Mouse (Mus musculus): Measurements from ENCODE around the gene Akt1.

Akt1 gene

DNA sequence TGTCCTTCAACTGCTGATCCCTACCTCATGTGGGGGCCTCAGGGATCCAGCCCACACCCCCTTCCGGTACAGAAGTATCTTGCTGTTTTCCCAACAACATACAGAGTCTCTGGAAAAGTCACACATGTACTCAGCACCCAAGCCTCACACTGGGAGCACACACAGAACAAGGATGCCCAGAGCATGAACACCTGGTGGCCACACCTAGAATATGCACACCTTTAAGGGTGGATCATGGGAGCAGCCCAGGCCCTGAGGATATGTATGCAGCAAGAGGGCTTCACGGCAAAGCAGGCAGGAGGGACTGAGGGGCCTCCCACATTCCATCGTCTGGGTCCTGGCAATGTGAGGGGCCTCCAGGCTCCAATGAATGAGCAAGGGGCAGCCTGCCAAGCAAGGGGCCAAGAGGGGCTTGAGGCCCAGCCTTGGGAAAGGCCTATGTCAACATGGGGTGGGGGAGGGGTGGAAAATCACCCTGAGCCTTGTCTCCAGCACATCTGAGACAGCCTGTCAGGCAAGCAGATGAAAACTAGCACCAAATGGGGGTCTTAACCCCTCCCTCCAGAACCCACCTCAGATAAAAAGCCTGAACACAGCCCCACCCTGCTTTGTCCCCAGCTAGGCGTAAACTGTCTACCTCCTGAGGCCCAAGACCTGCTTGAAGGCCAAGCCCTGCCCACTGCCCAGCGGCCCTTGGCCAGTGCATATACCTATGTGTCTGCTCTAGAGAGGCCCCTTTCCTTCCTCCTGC, 13.9 kb downstream of the Akt1 start:
- no peak for DNase-seq

GRCm38 (mm10) chr12:112659109-112659508, 15.6 kb downstream of the Akt1 start:
- DNase-seq, result peak; percentile 47 to 74

- no peak for DNase-seq
These were observed 16.1 kb downstream of the Akt1 start for GRCm38 (mm10) chr12:112658619-112659018.

GRCm38 (mm10) chr12:112654076-112654475, 20.6 kb downstream of the Akt1 start:
- DNase-seq, result no peak

DNA sequence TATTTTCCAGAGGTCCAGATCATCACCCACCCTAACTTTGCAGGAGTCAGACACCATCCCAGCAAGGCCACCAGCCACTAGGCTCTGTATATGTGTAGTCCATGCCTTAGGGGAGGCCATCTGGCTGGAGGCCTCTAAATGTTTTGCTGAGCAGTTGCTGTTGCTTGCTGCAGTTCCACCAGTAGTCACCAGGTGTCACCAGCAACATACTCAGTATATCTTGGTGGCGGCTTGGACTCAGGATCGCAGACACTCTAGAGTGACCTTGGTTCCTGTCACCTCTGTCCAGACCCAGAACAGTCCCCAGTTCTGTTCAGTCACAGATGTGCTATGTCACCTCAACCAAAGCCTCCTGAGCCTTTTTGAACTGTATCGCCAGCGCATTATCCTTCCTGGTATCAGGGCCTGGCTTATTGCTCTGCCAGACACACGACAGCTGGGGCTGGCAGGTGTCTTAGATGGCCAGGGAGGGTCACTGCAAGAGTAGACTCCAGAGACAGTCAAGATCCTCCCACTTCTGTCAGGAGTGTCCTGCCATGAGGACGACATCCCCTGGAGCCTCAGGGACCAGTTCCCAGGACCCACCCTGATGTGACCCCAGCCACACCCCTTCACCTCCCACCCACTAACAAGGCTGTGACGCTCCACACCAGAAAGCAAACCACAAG, 21.4 kb downstream of the Akt1 start:
- peak; percentile 68 to 86 for DNase-seq

DNA sequence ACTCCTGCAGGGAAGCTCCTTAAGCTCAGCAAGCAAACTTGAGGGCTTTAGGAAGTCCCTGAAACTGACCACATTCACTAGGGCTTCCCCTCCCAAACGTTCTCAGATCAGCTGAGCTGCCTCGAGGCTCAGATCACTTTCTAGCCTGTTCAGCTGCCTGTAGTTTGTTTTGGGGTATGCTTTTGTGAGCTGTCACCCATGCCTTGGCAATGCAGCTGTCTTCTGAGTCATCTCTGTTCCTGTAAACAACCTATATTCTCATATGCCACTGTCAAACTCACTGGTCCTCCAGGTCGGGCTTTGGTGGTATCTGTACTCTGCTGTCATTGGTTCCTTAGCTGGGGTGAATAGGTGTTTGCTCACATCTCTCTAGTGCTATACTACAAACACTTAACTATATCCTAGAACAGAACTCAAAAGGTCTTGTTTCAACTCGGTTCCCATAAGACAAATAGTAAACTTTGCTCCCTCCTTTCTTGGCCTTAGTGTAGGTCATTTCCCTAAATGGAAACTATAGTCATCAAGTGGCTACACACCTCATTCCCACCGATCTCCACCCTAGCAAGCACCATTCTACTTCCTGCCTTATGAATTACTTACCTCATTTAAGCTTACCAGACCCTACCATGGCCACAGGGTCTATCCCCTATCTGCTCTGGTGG, 22.8 kb downstream of the Akt1 start:
- no peak for DNase-seq

DNA sequence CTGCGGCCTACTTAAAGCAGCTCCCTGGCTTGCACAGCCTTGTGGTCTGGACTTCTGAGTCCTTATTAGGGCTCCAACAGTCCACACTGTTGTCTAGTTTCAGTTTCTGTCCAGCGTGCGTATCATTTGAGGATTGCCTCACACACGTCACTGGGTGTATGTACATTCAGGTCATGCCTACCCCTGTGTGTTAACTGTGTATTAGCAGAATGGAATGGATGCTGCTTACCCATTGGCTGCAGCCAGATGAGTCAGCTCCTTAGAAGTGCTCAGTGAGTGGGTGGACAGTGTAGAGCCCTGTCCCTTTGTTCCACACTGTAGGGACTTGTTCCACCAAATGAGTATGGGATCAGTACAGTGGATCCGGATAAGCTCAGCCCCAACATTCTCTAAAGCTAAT, 26.6 kb downstream of the Akt1 start:
- DNase-seq, result no peak

DNA sequence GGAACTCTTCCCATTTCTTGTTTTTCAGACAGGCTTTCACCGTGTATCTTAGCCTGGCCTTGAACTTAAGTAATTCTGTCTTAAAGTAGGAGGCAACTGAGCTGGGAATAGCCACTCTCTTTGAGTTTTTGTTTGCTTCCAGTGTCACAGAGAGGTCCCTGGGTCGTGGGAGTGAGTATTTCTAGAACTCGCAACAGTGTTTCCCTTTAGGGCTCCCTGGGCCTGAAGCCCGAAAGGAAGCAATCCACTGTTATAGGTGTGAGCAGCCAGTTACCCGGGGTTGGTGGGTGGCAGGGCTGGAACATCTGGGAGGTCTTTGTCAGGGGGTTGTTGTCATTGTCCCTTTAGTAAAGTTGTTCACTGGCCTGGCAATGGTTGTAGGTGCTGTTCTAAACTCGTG, 28.5 kb downstream of the Akt1 start:
- no peak for DNase-seq

DNA sequence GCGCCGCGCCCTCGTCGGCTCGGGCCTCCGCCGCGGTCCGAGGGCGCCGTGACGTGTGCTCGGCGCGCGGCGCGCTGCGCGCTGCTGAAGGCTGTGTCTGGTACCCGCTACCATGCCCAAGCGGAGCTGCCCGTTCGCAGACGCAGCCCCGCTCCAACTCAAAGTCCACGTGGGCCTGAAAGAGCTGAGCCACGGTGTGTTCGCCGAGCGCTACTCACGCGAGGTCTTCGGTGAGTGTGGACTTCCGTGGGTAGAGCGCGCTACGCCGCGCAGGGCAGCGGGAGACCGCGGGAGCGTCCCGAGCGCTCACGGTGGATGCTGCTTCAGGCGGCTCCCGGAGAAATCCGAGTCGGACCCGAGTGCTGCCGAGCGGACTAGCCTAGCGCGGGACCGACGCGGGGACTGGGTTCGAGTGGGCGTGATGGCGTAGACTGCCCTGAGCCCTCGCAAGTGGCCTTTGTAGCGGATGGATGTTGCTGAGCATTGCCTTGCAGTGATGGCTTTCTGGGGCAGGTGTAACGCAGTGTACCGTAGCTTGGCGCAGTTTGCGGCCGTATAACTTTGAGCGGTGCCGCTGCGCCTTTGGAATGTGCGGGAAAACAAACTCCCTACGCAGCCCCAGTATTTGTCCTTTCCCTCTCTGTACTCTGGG, 29.7 kb downstream of the Akt1 start:
- DNase-seq, result no peak

DNA sequence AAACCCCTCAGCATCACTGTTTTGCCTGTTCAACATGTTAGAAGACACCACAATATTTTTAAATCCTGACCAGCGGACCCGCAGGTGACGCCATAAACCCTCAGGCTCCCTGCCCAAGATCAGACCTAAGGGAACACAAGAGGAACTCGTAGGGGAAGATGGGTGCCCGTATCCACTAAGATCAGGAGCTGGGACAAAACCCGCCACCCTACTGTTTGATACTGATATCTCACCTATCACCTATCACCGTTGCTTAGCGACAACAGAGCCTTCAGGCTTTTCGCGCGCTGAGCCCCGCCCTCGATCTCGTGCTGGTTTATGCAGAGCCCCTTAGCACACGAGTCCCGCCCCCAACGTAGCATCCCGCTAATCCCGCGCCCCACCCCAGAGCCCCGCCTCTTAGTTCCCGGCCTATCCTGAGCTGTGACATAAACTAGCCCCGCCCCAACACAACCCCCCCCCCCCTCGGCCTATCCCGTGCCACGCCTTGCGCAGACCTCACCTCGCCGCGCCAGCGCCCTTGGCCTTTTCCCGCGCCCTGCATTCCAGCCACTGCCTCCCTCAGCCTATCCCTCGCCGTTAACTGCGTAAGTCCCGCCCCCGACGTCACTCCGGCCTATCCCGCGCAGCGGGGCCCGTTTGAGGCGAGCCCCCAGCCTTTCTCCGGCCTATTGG, 30.4 kb downstream of the Akt1 start, which contains the start of gene Siva1:
TSS of gene Siva1 (plus strand) at position 500 of the 675 bp plus-strand sequence.
- DNase-seq, result peak; percentile 94 to 99

DNA sequence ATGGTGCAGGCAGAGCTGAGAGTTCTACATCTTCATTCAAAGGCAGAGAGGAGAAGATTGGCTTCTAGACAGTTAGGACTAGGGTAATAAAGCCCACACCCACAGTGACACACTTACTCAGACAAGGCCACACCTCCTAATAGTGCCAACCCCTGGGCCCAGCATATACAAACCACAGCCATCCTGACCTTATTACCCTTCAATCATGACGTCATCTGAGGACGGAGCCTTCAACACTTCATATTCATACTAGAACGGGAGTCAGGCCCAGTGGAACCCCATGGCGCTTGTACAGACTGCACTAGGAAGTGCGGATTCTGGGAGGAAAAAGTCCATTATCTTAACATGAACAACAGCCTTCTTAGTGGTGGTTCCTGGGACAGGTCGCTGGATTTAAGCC, 31.6 kb downstream of the Akt1 start:
- DNase-seq, result no peak

- no peak for DNase-seq
These were observed 35.2 kb downstream of the Akt1 start for GRCm38 (mm10) chr12:112639526-112639925.

DNA sequence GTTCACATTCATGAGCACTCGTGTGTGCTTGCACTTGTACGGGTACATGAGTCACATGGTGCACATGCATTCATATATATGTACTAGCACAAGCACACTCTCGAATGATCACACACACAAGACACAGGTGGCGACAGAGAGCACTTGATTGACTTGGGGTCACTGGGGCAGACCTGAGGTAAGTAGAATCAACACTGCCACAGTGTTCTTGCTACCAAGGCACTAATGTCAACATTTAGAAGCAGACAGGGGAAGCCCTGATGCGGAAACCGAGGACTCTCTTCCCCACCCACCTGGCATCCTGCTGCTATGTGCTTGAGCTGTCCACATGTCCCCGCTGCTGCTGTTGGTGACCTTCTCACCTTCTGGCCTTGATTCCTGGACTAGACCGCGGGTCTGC, 41.0 kb downstream of the Akt1 start:
- DNase-seq, result no peak

- DNase-seq, result peak; percentile 42 to 54
These were observed 41.8 kb downstream of the Akt1 start for GRCm38 (mm10) chr12:112632907-112633306.

- DNase-seq, result no peak
These were observed 42.5 kb downstream of the Akt1 start for GRCm38 (mm10) chr12:112632084-112632777.

- no peak for DNase-seq
These were observed 43.2 kb downstream of the Akt1 start for GRCm38 (mm10) chr12:112631472-112631871.

GRCm38 (mm10) chr12:112630796-112631195, 43.9 kb downstream of the Akt1 start:
- no peak for DNase-seq

DNA sequence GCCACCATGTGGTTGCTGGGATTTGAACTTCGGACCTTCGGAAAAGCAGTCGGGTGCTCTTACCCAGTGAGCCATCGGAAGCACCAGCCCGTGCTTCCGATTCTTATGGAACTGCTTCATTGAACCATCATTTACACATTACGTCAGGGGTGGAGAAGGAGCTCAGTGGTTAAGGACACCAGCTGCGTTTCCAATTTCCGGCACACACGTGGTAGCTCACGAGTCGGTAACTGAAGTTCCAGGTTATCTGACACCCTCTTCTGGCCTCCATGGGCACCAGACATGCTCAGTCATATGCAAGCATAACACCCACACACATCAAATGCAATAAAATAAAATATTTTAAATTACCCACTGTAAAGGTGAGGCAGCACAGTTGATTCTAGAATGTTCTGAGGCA, 44.7 kb downstream of the Akt1 start:
- DNase-seq, result no peak

GRCm38 (mm10) chr12:112628928-112629721, 45.6 kb downstream of the Akt1 start:
- peak; percentile 62 to 73 for DNase-seq

- DNase-seq, result no peak
These were observed 46.5 kb downstream of the Akt1 start for GRCm38 (mm10) chr12:112628197-112628596.

Measured in spleen, adult 18-20 months (tissue).